Mouse (Mus musculus): ENCODE results near the gene Babam2.

Gene Babam2

DNA sequence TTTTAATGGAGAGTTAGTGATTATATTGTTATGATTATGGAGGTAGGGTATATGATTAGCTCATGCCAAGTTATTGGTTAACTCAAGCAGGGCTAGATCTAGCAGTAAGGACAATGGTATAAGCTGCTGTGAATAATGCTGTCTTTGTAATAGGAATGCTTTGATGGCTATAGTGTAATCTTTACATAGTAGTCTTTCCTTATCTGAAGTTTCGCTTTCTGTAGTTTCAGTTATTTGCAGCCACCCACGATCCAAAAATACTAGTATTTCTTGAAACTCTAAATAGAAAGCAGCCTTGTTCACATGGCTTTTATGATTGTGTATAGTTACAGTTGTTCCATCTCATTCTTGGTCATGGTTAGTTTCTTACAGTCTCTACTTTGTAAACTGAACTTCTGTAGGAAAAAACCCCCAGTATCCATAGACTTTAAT lies 15.8 kb downstream of the Babam2 start:
- in situ Hi-C loops (cut with MboI, MseI): loop anchor here (5.0 kb wide), 1 partner anchor 484 kb away; no protein-coding TSS in a partner anchor

DNA sequence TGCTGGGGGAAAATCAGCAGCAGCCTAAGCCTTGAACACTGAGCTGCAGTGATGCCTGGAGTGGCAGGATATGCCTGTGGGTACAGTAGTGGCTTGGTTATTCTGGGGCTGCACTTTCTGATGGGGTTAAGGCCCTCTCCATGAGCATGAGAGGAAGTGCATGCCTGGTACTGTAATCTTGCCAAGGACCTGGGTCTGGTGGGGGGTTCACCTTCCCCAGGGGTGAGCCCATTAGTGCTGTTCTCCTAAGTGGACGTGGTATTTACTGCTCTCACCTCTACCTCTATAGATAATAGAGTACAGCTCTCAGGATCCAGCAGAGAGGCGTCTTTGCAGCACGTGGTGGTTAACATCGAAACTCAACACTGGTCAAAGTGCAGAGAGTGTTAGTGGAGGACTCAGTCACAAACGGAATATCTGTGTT lies 16.4 kb downstream of the Babam2 start:
- in situ Hi-C loops (cut with MboI, MseI): loop anchor here (5.0 kb wide), 1 partner anchor 483 kb away; no protein-coding TSS in a partner anchor

DNA sequence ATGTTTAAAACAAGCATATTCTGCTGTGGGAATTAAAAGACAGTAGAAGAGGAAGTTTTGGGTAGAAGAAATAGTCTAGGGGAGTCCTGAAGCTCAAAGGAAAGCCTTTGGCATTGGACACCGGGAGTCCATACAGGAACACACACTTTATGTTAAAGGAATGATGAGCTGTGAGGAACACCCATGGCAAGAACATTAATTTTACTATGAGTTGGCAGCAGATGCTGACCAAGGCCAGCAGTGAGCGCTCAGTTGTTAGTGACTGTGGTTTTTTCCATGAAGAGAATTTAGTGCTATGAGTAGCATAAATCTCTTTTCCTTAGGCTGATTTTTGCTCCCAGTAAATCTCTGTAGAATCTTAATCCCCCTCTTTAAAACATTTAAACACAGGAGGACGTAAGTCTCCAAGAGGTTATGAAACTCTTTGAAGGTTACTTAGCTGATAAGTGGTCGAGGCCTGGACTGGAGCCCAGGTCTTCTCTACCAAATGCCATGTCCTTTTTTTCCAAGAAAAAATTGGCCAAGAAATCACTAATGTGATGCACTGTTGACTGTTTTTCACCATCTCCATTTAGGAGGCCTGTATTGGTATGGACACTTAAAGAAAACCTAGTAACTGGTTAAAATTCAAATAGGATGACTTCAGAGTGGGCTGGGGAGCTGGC lies 18.1 kb downstream of the Babam2 start:
- in situ Hi-C loops (cut with MboI, MseI): no loop called here

DNA sequence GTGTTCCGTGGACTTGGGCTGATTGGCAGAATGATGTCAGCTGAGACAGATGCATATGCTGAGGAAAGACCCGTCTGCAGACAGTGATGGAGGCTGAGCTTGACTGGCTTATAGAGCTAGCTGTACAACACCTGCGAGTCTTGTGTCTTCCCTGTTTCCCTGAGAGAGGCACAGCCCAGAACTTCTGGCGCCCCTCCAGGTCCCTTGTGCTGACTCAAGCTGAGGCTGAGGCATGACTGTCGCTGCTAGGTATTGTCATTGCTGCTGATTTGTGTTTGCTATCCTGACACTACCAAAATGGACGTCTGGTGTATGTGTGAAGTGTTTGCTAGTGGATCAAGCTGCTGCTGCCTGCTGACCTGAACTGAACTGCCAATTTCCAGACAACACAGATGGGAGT lies 27.0 kb downstream of the Babam2 start:
- in situ Hi-C loops (cut with MboI, MseI): no loop called here

DNA sequence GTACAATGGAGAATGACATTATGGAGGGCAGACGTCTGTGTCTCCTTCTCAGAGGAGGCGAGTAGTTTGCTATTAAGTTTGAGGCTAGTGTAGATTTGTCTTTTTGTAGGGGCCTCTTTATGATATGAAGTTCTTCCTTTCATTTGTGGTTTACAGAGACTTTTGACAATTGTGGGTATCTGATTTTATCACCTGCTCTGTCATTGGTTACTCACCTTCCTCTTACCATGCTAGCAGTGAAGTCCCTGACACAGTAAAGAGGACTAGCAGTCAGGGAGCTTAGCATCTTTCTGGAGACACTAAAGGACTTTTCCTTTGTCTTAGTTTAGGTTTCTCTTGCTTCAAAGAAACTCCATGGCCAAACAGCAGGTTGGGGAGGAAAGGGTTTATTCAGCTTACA lies 28.4 kb downstream of the Babam2 start:
- in situ Hi-C loops (cut with MboI, MseI): no loop called here

DNA sequence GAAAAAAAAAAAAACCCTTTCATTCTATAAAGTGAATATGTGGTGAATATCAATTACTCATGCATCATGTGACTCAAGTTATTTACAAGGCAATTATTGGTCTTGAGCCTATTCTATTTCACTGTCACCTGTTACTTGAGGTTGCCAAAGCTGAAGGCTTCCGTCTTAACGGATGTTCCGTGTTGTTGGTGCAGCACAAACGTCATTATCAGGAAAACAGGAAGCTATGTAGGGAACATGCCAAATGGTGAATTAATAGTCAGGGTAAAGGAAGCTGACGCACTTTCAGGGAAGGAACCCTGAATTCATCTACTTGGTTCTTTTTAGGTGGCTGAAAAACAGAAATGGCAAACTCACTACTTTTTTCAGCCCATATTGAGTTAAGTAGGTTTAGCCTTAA lies 30.0 kb downstream of the Babam2 start:
- in situ Hi-C loops (cut with MboI, MseI): no loop called here

DNA sequence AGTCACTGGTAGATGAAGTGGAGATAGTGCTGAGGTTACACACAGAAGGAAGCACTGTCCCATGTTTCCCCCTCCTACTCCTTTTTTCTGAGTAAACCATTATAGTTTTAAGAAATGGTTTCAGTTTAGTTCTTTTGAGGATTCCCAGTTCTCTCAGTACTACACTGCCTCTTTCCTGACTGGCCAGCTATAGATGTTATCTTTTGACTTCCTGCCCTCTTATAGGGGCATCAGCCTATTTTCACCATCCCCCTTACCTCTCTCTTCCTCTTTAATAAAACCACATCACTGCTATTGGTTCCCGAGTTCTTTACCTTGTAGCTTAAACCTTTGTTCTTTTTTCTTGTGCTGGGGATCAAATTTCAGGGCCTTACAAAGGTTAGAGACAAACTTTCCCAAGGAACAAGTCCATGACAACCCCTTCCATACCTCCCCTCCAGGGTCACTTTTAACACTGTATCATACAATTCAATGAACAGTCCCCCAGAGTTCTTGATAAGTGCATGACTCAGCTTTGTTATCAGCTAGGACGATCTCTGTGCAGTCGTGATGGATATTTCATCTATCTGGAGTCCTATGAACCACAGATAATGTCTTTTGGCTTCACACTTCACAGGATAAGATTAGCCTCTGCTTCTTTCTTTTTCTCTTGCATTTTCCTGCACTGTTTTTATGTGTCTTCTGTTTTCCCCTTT lies 35.3 kb downstream of the Babam2 start:
- in situ Hi-C loops (cut with MboI, MseI): no loop called here

DNA sequence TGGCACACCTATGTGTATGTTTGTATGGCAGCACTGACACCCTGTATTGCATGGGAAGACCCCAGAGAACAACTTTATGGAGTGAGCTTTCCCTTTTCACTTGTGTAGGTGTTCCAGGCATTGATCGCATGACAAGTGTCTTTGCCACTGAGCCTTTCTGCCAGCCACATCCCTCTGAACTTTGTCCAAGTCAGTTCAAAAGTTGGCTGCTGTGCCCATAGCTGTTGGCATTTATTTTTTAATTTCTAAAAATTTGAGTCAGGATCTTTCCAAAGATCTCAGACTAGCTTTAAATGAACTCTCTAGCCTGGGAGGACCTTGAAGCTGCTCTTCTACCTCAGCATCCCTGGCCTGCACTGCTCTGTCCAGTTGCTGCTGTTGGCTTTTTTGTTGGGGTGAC lies 44.4 kb downstream of the Babam2 start:
- in situ Hi-C loops (cut with MboI, MseI): no loop called here

DNA sequence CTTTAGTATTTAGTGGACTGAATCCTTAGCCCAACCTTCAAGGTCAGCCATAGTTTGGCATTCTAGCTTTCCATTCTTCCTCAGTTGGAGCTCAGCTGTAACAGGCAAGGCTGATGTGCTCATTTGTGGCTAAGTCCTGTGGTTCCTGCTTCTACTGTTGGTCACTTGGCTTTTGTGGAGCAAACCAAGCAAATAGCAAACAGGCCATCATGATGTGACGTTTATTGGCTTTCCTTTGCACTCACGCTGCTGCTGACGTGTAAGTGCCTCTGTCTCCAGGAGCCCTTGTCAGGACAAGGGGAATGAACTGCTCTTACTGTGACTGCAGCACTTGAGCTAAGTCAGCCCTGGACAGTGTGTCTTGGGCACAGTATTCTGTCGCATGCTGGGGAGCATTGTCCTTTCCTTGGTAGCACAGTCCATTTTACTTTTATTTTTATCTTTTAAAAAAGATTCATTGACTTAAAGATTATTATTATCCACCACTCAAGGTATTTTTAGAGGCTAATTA lies 45.1 kb downstream of the Babam2 start:
- in situ Hi-C loops (cut with MboI, MseI): no loop called here

DNA sequence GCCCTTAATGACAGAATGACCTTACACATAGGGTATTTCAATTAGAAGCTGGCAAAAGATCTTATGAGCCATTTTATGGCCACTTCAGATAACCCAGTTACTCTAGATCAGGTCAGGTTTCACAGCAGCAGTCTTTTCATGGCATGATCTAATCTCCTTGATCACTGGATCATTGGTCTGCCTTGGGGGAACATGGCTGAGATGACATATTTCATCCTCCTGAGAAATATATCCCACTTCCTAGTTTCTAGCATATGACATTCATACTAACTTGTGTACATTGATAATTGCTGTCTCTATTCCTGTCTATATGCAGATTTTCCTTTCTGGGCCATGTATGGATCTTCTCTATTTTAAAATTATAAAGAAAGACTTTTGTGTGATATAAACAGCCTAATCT lies 51.9 kb downstream of the Babam2 start:
- in situ Hi-C loops (cut with MboI, MseI): no loop called here

DNA sequence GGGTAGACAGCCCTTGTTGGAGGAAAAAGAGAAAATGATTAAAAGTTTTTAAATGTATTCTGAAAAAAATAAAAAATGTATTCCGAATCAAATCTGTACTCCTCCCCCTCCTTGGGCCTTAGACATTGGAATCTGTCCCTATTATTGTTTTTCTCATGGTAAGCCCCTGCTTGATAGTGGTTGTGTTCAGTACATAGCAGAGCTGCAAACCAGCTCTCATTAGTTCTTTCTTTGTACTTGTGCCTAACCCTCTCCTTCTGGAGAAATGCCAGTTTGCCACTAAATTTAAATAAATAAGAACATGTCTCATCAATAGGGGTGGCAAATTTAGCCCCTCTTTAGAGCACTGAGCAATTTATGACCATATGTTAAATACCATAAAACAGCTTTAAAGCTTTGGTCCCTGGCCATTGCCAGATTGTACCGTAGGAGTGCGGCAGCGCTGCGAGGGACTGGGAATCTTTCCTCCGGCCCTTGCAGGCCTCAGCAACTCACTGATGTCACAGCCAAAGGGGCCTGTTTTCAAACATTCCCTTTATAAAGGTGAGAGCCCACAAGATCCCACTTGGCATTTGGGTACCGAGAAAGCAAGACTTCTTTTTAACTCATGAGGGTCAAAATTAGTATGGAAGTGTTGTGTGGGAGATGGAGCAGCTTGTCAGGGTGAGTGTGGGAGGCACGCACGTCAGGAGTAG lies 52.9 kb downstream of the Babam2 start:
- in situ Hi-C loops (cut with MboI, MseI): loop anchor here (10.0 kb wide), 1 partner anchor 1196 kb away; no protein-coding TSS in a partner anchor

DNA sequence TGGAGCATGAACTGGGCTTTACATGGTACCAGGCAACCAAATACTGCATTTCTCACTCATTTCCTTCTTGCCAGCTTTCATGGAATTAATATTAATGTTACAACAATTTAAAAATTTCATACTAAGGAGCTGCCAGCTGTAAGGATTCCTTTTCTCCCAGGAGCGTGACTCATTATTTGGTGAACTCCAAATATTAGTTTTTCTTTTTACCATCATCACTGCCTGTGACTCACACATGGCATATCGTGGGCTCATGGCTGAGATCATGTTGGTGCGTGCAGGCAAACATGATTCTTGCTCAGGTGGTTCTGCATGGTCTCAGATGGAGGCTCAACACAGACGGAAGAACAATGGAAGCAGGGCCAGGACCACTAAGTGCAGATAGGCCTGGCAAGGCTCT lies 53.5 kb downstream of the Babam2 start:
- in situ Hi-C loops (cut with MboI, MseI): loop anchor here (10.0 kb wide), 1 partner anchor 1196 kb away; no protein-coding TSS in a partner anchor

DNA sequence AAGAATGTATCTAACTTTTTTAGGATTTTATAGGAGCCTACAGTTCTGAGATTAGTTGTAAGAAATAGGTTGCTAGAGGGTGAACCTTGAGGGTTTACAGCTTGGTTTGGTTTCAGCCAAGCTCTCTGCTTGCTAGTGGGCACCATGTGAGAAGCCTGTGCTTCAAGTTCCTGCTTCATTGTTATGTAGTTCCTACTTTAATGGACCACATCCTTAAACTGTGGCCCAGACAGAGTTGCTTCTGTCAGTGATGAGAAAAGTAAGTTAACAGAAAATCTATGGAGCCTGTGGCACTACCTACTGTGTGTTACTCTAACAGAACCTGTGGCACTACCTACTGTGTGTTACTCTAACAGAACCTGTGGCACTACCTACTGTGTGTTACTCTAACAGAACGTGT lies 57.1 kb downstream of the Babam2 start:
- in situ Hi-C loops (cut with MboI, MseI): loop anchor here (10.0 kb wide), 1 partner anchor 1200 kb away; no protein-coding TSS in a partner anchor

DNA sequence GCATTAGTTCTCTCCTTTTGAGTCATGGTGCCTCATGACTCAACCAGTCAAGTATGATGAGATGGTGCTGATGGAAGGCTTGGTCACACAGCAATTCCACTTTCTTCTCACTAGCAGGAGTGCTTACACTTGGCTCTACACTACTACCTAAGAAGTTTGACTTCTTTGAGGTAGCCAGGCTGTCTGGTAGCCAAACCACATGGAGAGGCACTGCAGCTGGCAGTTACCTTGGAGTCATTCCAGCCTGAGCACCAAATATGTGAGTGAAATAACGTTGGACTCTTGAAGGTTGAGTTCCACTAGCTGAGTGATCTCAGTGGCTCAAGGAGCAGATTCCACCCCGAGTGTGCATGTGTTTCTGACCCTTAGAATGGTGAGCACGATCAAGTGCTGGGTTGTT lies 57.8 kb downstream of the Babam2 start:
- in situ Hi-C loops (cut with MboI, MseI): loop anchor here (10.0 kb wide), 1 partner anchor 1200 kb away; no protein-coding TSS in a partner anchor

DNA sequence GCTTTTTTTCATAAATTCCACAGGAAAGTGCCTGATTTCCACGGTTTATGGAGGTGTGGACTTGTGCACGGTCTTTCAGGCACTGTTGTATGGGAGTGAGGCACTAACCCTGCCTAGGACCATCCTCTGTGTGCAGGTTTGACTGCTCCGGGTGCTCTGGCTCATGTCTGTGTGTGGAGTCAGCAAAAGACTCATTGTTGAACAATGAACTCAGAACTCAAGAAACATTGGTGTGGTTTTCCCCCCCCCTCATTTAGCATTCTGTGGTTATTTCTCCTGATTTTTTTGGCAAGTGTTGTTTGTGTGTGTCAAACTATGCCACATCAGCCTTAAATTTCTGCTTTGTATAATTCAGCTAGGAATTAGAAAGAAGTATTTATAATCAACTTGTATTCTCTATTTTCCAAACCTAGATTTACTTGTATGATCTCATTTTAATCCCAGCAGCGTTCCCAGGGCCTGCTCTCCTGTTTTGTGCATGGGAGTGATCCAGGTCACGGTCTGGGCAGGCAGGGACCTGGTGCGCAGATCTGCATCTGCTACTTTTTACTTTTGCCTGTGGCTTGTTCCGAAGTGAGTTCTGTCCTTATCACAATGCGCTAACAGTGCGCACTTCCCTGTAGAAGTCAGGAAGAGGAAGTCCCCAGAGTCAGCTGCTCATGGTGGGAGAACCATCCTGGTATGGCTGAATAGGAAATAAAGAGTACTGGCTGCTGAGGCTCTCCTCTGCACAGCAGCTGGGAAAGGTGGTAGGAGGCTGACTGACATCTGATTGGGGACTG lies 61.0 kb downstream of the Babam2 start:
- in situ Hi-C loops (cut with MboI, MseI): loop anchor here (10.0 kb wide), 1 partner anchor 1204 kb away; no protein-coding TSS in a partner anchor

DNA sequence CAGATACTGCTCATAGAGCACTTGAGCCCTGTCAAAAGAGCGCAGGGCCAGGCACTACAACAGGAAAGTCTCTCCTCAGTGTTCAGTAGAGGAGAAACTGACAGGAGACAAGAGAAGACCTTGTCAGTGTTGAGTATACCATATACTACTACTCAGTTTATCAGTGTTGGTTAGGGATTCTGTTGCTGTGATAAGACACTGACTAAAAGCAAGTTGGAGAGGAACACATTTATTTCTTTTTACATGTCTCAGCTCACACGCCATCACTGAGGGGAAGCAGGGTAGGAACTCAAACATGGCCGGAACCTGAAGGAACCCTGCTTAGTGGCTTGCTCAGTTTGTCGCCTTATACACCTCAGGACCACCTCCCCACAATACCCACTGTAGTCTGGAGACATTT lies 64.4 kb downstream of the Babam2 start:
- in situ Hi-C loops (cut with MboI, MseI): no loop called here

DNA sequence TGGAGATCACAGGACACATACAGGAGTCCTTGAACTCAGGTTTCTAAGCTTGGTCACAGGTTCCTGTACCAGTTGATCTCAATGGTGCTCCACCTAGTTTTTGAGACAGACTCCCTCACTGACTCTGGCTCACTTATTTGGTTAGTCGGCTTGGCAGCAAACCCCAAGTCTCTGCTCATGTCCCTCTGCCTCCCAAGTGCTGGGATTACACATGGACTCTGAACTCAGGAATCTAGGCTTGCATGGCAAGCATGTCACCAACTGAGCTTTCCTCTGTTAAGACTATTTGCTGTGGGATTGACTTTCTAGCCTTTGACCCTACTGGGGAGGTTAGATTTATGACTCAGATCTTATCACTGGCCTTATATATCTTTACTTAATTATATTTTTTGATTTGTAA lies 65.3 kb downstream of the Babam2 start:
- in situ Hi-C loops (cut with MboI, MseI): no loop called here

DNA sequence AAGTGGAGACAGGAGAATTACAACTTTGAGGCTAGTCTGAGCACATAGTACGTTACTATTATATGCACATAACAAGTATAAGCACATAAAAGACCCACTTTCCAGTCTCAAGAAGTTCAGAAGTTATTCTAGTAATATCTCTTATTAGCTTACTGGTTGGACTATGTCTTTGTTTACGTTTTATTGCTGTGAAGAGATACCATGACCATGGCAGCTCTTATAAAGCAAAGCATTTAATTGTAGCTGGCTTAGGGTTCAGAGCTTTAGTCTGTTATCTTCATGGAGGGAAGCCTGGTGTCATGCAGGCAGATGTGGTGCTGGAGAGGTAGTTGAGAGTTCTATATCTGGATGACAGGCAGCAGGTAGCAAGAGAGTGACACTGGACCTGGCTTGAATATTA lies 68.3 kb downstream of the Babam2 start:
- in situ Hi-C loops (cut with MboI, MseI): no loop called here

DNA sequence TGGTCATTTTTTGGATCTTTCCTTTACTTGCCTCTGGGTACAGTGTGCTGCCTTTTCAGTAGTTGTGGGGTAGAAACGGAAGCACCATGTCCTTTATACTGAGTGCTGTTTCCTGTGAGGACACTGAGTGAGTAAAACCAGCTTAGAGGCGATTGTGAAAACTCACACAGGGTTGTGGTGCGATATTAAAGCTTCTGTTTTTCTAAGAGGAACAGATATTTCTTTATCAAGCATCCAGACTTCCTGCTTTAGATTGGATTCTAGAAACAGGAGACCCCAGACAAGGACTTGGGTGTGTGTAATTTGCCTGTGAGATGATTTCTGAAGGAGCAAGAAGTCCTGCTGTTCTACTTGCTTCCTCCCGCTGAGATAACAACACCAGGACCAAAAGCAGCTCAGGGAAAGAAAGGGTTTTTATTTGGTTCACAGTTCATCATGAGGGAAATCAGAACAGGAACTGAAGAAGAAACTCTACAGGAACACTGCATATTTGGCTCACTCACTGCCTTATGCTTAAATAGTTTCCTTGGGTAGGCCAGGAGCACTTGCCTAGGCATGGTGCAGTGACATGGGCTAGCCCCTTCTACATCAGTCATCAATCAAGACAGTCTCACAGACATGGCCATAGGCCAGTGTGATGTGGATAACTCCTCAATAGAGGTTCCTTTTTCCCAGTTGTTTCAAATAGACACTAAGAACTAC lies 69.5 kb downstream of the Babam2 start:
- in situ Hi-C loops (cut with MboI, MseI): no loop called here

DNA sequence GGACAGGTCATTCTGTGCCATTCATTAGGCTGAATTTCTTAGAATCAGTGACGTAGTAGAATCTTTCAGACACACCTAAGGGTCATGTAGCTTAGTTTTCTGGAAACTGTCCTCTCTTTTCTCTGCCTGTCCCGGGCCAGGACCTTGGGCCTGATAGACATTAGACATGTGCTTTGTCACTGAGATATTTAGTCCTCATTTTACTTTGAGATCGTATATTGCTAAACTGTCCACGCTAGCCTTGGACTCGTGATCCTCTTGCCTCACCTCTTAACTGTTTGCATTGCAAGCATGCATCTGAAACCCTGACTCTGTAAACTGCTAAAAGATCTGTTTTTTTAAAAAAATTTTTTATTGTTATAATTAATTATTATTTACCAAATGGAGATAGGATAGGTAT lies 74.0 kb downstream of the Babam2 start:
- in situ Hi-C loops (cut with MboI, MseI): no loop called here

DNA sequence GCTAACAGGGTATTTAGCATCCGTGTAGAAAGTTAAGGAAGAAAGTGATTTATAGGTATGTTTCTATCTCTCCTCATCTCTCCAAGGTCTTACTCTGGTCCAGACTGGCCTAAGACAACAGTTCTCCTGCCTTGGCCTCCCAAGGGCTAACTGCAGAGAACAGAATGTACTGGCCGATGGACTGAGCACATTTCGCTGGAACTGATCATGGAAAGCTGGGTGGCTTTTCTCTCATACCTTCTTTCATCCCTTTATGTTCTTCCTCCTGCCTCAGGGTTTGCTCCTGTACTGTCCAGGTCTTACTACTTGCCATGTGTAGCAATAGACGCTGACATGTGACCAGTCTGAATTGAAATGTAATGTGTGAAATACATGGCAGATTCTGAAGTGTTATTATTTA lies 74.4 kb downstream of the Babam2 start:
- in situ Hi-C loops (cut with MboI, MseI): no loop called here
